Comparison of ENCODE assay signal across 8 mouse cellular contexts in genomic region chr9:3001948-3002659, GRCm38 (mm10). TPM values are rescaled to one million over a fixed set of nuclear protein-coding genes. Genes with fewer than 3 reads are reported as not detected.
A peak's percentile ranks its signal among the peaks of the same experiment; 100 is the strongest.
DNase-seq lines count a peak whose midpoint lies in the region; ATAC-seq and TF ChIP-seq lines count a peak whose summit lies in the region.
"Not testable (repeated sequence)": the region's sequence is repeated elsewhere in the genome, so short reads cannot be mapped to it uniquely, and the experiment has no call there.

No protein-coding gene starts in this region.

- DNase-seq in ZHBTc4 (ENCODE audit: low read depth, low spot score), result peak; percentile 6
- DNase-seq in embryo, embryonic 10.5 days (ENCODE audit: low spot score), result peak; percentile 24
- DNase-seq in gastrocnemius, postnatal 14 days, result peak; percentile 92
- DNase-seq in hindbrain, postnatal 0 days (ENCODE audit: low spot score), result peak; percentile 17
- DNase-seq in layer of hippocampus, postnatal 36 days, result peak; percentile 94 to 99
- DNase-seq in lung, postnatal 10 days, result peak; percentile 99
- peak; percentile 25 for DNase-seq in retina, embryonic 14.5 days (ENCODE audit: low spot score)
- peak; percentile 99 to 100 for DNase-seq in urinary bladder, adult 18-20 months (ENCODE audit: low spot score in 2 of 2)

- intact Hi-C loops in gastrocnemius, postnatal 14 days (cut with DNase I; ENCODE audit: low total_unique reads), result not testable (repeated sequence)

- not testable (repeated sequence) for H3K27me3 ChIP-seq in hindbrain, postnatal 0 days (ENCODE audit: insufficient read depth, low read length)

- not testable (repeated sequence) for H3K4me3 ChIP-seq in hindbrain, postnatal 0 days (ENCODE audit: low read length)

- not testable (repeated sequence) for TF ChIP-seq CTCF in hindbrain, postnatal 0 days (IDR thresholded peaks at IDR 0.05; ENCODE audit: low read depth)

- ATAC-seq in hindbrain, postnatal 0 days, result peak; percentile 89

- not testable (repeated sequence) for H3K27ac ChIP-seq in hindbrain, postnatal 0 days

- not testable (repeated sequence) for H3K9ac ChIP-seq in hindbrain, postnatal 0 days (replicated peaks; ENCODE audit: low read length)

- not testable (repeated sequence) for H3K4me1 ChIP-seq in hindbrain, postnatal 0 days (ENCODE audit: insufficient read depth, low read length)

- H3K36me3 ChIP-seq in hindbrain, postnatal 0 days (ENCODE audit: insufficient read depth, low read length), result not testable (repeated sequence)

- H3K9me3 ChIP-seq in hindbrain, postnatal 0 days (ENCODE audit: low read length), result not testable (repeated sequence)

- not testable (repeated sequence) for H3K4me2 ChIP-seq in hindbrain, postnatal 0 days (ENCODE audit: low read depth, low read length)

- WGBS in hindbrain, postnatal 0 days, result 54% methylated on average over 8 of the region's 11 CpGs

RNA-seq across cellular contexts. Expression of gene Gm11168, which starts 1.0 kb away (rescaled TPM):
- not detected for total RNA-seq in gastrocnemius, postnatal 14 days (2021)
- not detected in 2 replicates for total RNA-seq in hindbrain, postnatal 0 days (2014; rRNA removed)
- polyA plus RNA-seq in hindbrain, postnatal 0 days (2015; fragmentation: Nextera tagmentation; extraction: Ambion mirVana), result 0.28 TPM in 1 of 2 replicates, not detected in the other
- not detected for total RNA-seq in layer of hippocampus, postnatal 36 days (2021)

RNA-seq across cellular contexts. Expression of gene Gm10722, which starts 1.4 kb away (rescaled TPM):
- not detected for total RNA-seq in gastrocnemius, postnatal 14 days (2021)
- not detected in 2 replicates for total RNA-seq in hindbrain, postnatal 0 days (2014; rRNA removed)
- polyA plus RNA-seq in hindbrain, postnatal 0 days (2015; fragmentation: Nextera tagmentation; extraction: Ambion mirVana), result not detected in 2 replicates
- total RNA-seq in layer of hippocampus, postnatal 36 days (2021), result not detected

RNA-seq across cellular contexts. Expression of gene Gm10721, which starts 10.8 kb away (rescaled TPM):
- not detected for total RNA-seq in gastrocnemius, postnatal 14 days (2021)
- total RNA-seq in hindbrain, postnatal 0 days (2014; rRNA removed), result not detected in 2 replicates
- polyA plus RNA-seq in hindbrain, postnatal 0 days (2015; fragmentation: Nextera tagmentation; extraction: Ambion mirVana), result 0.35 TPM in 1 of 2 replicates, not detected in the other
- total RNA-seq in layer of hippocampus, postnatal 36 days (2021), result not detected

RNA-seq across cellular contexts. Expression of gene Gm10720, which starts 13.3 kb away (rescaled TPM):
- total RNA-seq in gastrocnemius, postnatal 14 days (2021), result not detected
- not detected in 2 replicates for total RNA-seq in hindbrain, postnatal 0 days (2014; rRNA removed)
- polyA plus RNA-seq in hindbrain, postnatal 0 days (2015; fragmentation: Nextera tagmentation; extraction: Ambion mirVana), result not detected in 2 replicates
- not detected for total RNA-seq in layer of hippocampus, postnatal 36 days (2021)

RNA-seq across cellular contexts. Expression of gene Gm10719, which starts 15.1 kb away (rescaled TPM):
- under 1 TPM; 0.43 to 0.60 TPM for total RNA-seq in gastrocnemius, postnatal 14 days (2021)
- 0.83 TPM in 1 of 2 replicates, not detected in the other for total RNA-seq in hindbrain, postnatal 0 days (2014; rRNA removed)
- 0.38 TPM in 1 of 2 replicates, not detected in the other for polyA plus RNA-seq in hindbrain, postnatal 0 days (2015; fragmentation: Nextera tagmentation; extraction: Ambion mirVana)
- total RNA-seq in layer of hippocampus, postnatal 36 days (2021), result under 1 TPM in 1 of 2 experiments, not detected in 1; 0.78 TPM

Comparison
In these comparisons a context has a peak if more than half of its experiments do, and no peak if none do; other contexts are left out.
1. DNase-seq: peak in every context shown above with its lines; median percentile 100 in urinary bladder, adult 18-20 months; 99 in lung, postnatal 10 days; 96 in layer of hippocampus, postnatal 36 days; 92 in gastrocnemius, postnatal 14 days; 25 in retina, embryonic 14.5 days; 24 in embryo, embryonic 10.5 days; 17 in hindbrain, postnatal 0 days; 6 in ZHBTc4.